Mouse (Mus musculus): ENCODE data around the gene Capns1.

DNA sequence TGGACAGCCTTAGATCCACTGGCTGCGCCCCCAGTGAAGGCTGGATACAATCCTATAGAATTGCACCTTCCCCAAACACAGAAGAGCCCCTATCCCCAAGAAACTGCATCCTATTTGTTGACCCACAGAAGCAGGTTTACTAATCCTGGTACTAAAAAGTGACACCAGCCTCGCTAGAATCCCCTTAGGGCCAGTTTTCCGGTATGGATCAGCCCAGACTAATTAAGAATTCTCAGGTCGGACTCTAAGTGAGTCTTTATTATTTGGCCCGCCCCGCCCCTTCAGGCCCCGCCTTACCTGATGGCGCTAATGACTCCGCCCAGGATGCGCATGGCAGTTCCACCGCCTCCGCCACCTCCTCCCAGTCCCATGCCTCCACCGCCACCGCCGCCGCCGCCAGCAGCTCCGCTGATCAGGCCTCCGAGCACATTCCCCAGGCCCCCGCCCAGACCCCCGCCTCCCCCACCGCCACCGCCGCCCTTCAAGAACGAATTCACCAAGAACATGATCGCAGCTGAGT, 5.0 kb downstream of the Capns1 start:
- TF ChIP-seq CHD2 (IDR thresholded peaks at IDR 0.05; ENCODE audit: low read depth, low read length) (no peak), HCFC1 (IDR thresholded peaks at IDR 0.05; ENCODE audit: borderline replicate concordance, insufficient read depth, low read length) (no peak), ZNF384 (IDR thresholded peaks at IDR 0.05; ENCODE audit: low read depth, low read length) (no peak), ZC3H11A (IDR thresholded peaks at IDR 0.05; ENCODE audit: borderline replicate concordance, low read depth, low read length) (no peak)

All from ES-E14 (cell line).